Mouse (Mus musculus) small intestine, adult 2 months (tissue): ENCODE data around the gene Amigo1.

Experiments
- CTCF ChIP-seq: fragments of 200-500 bp; IDR thresholded peaks from 2 replicates; pipeline ENCODE4 v1.5.1; 2012; ENCODE audit warnings: low read depth, mild to moderate bottlenecking, control low read depth, inconsistent platforms, low read length, moderate library complexity, mixed read lengths; ENCODE audit not compliant: insufficient replicate concordance, insufficient read length; ENCODE audit errors: extremely low read depth
- POLR2A ChIP-seq: fragments of 200-500 bp; IDR thresholded peaks from 2 replicates; pipeline ENCODE4 v1.6.1; 2012; ENCODE audit warnings: low read depth, mild to moderate bottlenecking, control low read depth, inconsistent platforms, low read length, moderate library complexity

- no peak for TF ChIP-seq CTCF
- no peak for TF ChIP-seq POLR2A
Measured at GRCm38 (mm10) chr3:108187111-108187795, 1.1 kb downstream of the Amigo1 start.
